Mouse (Mus musculus) forebrain, embryonic 14.5 days (tissue): ENCODE data around the gene Glra1. TPM values are rescaled to one million over a fixed set of nuclear protein-coding genes. Genes with fewer than 3 reads are reported as not detected.

Experiments
- ATAC-seq: fragments of 200-750 bp; cut with Nextera tagmentation; 2 replicates; pipeline ENCODE4 v1.8.0; 2017; ENCODE audit warnings: mild to moderate bottlenecking, moderate library complexity
- DNase-seq: peaks from one replicate; pipeline ENCODE4 v3.0.0-alpha.2; 2015; ENCODE audit warnings: low spot score
- H3K27ac ChIP-seq: fragments of 300-500 bp; sonication (generic); 2 replicates; pipeline ENCODE4 v1.5.1; 2014; ENCODE audit warnings: low read depth, mild to moderate bottlenecking, control low read depth, low read length, moderate library complexity
- H3K27me3 ChIP-seq: fragments of 300-500 bp; sonication (generic); replicated peaks from 2 replicates; pipeline ENCODE4 v1.6.1; 2014; ENCODE audit warnings: low read length, control low read depth, mixed read lengths; ENCODE audit not compliant: control insufficient read depth, insufficient read depth
- H3K36me3 ChIP-seq: fragments of 300-500 bp; sonication (generic); 2 replicates; pipeline ENCODE4 v1.6.1; 2014; ENCODE audit warnings: low read length, control low read depth; ENCODE audit not compliant: control insufficient read depth, insufficient read depth
- H3K4me1 ChIP-seq: fragments of 300-500 bp; sonication (generic); 2 replicates; pipeline ENCODE4 v1.6.1; 2014; ENCODE audit warnings: antibody characterized with exemption, low read length, control low read depth; ENCODE audit not compliant: control insufficient read depth, insufficient read depth
- H3K4me2 ChIP-seq: fragments of 300-500 bp; sonication (generic); 2 replicates; pipeline ENCODE4 v1.6.1; 2014; ENCODE audit warnings: mild to moderate bottlenecking, control low read depth, low read length
- H3K4me3 ChIP-seq: fragments of 300-500 bp; sonication (generic); 2 replicates; pipeline ENCODE4 v1.5.1; 2014; ENCODE audit warnings: low read depth, low read length, control low read depth
- H3K9ac ChIP-seq: fragments of 300-500 bp; sonication (generic); 2 replicates; pipeline ENCODE4 v1.6.1; 2014; ENCODE audit warnings: mild to moderate bottlenecking, low read length, control low read depth, moderate library complexity
- H3K9me3 ChIP-seq: fragments of 300-500 bp; sonication (generic); replicated peaks from 2 replicates; pipeline ENCODE4 v1.6.1; 2016; ENCODE audit warnings: low read length, control low read depth, mixed read lengths; ENCODE audit not compliant: control insufficient read depth
- WGBS: fragments of 180-500 bp; shearing (Covaris S2); extraction: QIAGEN DNeasy Blood & Tissue Kit; methylation state at CpG from one replicate; pipeline ENCODE4 v1.1.7; 2014; 5-methylcytosine and 5-hydroxymethylcytosine counted together
- polyA plus RNA-seq: library from polyadenylated mRNA; unstranded; fragments of >200 nt; fragmentation: Nextera tagmentation; extraction: Ambion mirVana; gene quantifications from 2 replicates; pipeline ENCODE4 v1.2.1, GENCODE M21; 2014

The Glra1 gene
- polyA plus RNA-seq, 1 experiment from 2014 or later, result not detected

DNA sequence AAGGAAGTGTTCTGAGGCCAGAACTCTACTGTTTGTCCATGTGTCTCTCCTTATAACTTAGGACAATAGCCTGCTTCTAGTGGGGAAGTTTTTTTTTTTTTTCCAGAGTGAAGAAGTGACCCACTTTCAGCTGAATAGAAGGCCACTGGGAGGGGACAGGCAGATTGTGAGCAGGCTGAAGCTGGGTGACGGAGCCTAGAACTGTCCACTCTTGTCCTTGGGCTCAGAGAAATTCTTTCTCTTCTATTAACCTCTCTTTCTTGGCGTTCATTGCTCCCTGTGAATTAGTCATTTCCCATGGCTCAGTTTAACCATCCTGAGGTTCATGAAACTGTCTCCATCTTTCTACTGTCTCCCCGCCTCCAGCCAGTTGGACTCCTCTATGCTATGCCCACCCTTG, 13.6 kb downstream of the Glra1 start:
- Histone ChIP-seq H3K9me3 (no peaks in the 10 kb centered on the region), H3K4me2 (no peak overlapping the region), H3K27me3 (peaks cover 16% of the 10 kb centered on the region), H3K4me3 (no peak overlapping the region), H3K27ac (no peak overlapping the region), H3K4me1 (no peaks in the 10 kb centered on the region), H3K9ac (no peak overlapping the region), H3K36me3 (no peaks in the 10 kb centered on the region)
- no peak for DNase-seq
- ATAC-seq, result no peak
- 92% methylated on average over 3 of the region's 3 CpGs for WGBS

- no peak for DNase-seq
- Histone ChIP-seq H3K27ac (no peak overlapping the region), H3K9me3 (no peaks in the 10 kb centered on the region), H3K4me2 (no peak overlapping the region), H3K4me3 (no peak overlapping the region), H3K9ac (no peak overlapping the region), H3K4me1 (no peaks in the 10 kb centered on the region), H3K27me3 (no peaks in the 10 kb centered on the region), H3K36me3 (no peaks in the 10 kb centered on the region)
- ATAC-seq, result no peak
- 50% methylated on average over 2 of the region's 2 CpGs for WGBS
Measured at GRCm38 (mm10) chr11:55591194-55591593, 16.8 kb downstream of the Glra1 start.

DNA sequence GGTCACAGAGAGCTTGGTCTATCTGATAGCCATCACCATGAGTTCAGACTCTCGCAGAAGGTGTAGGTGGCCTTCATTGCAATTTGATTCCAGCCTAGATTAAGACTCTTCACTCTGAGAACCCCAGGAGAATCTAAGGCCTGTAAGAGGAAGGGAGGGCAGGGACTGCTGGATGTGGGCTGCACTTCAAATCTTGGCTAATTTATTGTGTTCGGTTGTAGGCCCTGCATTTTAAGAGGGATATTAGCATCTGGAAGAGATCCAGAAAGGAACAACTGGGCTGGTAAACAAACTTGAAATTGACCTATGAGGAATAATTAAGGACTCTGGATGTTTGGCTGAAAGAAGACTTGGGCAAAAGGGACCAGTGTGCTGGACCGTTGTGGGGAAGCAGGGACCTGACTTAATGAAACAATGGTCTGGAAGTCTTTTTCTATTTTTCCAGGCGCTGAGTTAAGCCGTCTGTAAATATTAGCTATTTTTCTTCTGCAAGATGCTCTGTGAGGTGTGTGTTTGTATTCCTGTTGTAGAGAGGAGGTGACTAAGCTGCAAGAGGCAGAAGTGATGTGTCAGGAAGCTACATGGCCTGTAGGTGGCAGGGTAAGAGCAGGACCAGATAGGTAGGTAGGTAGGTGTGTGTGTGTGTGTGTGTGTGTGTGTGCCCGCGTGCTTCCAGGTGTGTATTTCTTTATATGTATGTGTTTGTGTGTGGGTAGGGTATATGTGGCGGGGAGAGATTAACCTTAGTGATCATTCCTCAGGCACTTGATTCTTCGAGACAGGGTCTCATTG, 18.4 kb downstream of the Glra1 start:
- no peaks in the 10 kb centered on the region for H3K27me3 ChIP-seq
- H3K27ac ChIP-seq, result no peak overlapping the region
- H3K36me3 ChIP-seq, result no peaks in the 10 kb centered on the region
- DNase-seq, result peak; percentile 42
- no peaks in the 10 kb centered on the region for H3K9me3 ChIP-seq
- H3K9ac ChIP-seq, result no peak overlapping the region
- WGBS, result 68% methylated on average over 9 of the region's 9 CpGs
- no peak for ATAC-seq
- no peak overlapping the region for H3K4me3 ChIP-seq
- no peaks in the 10 kb centered on the region for H3K4me1 ChIP-seq
- H3K4me2 ChIP-seq, result no peak overlapping the region

DNA sequence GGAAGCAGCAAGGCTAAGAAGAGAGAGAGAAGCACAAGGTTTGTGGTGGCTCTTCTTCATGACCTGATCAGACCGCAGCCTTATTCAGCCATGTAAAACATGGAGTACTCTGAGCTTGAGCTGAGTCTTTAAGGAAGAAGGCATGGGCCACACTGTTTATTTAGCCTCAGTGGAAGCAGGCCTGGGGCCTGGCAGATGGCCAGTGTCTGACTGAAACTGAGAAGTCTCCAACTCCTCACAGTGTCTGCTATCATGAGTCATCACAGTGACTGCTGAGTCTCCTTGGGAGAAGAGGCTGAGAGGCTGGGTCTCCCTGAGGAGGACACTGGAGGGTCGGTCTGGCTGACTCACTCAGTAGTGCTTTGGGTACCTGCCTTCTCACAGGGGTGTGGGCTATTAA, 33.6 kb downstream of the Glra1 start:
- no peak for ATAC-seq

GRCm38 (mm10) chr11:55571144-55571543, 36.9 kb downstream of the Glra1 start:
- DNase-seq, result peak; percentile 31
- Histone ChIP-seq H3K4me2 (no peak overlapping the region), H3K36me3 (no peaks in the 10 kb centered on the region), H3K27ac (no peak overlapping the region), H3K4me1 (no peaks in the 10 kb centered on the region), H3K9ac (no peak overlapping the region), H3K27me3 (no peaks in the 10 kb centered on the region), H3K4me3 (no peak overlapping the region), H3K9me3 (no peaks in the 10 kb centered on the region)
- ATAC-seq, result no peak
- 8% methylated on average over 2 of the region's 2 CpGs for WGBS

More for the DNA sequence above, 33.6 kb downstream of the Glra1 start:
- no peak for DNase-seq
- H3K9ac ChIP-seq, result no peak overlapping the region
- 91% methylated on average over 2 of the region's 2 CpGs for WGBS
- H3K4me1 ChIP-seq, result no peaks in the 10 kb centered on the region
- H3K27ac ChIP-seq, result no peak overlapping the region
- H3K4me2 ChIP-seq, result no peak overlapping the region
- no peaks in the 10 kb centered on the region for H3K36me3 ChIP-seq
- no peak overlapping the region for H3K4me3 ChIP-seq
- H3K27me3 ChIP-seq, result no peaks in the 10 kb centered on the region
- no peaks in the 10 kb centered on the region for H3K9me3 ChIP-seq

DNA sequence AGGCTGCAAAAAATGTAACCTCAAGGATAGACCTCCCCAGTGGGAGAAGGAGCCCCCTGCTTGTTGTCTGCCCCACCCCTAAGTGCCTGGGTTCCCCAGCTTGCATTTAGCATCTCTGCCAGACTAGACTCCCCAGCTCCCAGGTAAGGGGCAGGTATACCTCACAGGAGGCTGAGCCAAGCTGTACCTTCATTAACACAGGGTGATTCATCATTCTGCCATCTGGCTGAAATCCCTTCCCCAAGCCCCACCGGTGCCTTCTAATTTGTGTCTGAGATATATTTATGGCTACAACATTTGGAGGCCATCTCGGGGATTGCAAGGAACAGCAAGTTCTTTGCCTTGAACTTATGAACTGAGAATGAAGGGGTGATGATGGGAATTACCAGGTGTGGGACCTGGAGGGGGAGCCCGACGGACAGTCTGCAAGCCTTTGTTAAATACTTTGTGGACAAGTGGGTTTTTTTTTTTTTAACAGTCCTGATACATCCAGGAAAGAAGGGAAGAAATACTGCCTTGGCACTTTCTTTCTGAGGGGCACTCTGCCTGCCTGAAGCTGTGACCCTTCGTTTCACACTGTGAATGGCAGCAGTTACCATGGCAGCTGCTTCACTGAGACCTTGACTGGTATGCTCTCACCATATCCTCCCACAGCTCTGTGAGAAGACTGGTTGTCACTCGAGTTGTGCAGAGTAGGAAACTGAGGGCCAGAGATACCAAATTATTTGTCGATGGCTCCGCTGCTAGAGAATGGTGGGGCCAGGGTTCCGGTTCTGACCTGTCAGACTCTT, 41.5 kb downstream of the Glra1 start:
- Histone ChIP-seq H3K36me3 (no peaks in the 10 kb centered on the region), H3K9me3 (no peaks in the 10 kb centered on the region), H3K4me3 (no peak overlapping the region), H3K27ac (no peak overlapping the region), H3K9ac (no peak overlapping the region), H3K4me2 (no peak overlapping the region), H3K4me1 (no peaks in the 10 kb centered on the region), H3K27me3 (no peaks in the 10 kb centered on the region)
- peak; percentile 17 for DNase-seq
- 68% methylated on average over 9 of the region's 9 CpGs for WGBS
- ATAC-seq, result no peak

GRCm38 (mm10) chr11:55545690-55546089, 62.3 kb downstream of the Glra1 start:
- H3K27ac ChIP-seq, result no peak overlapping the region
- no peak for ATAC-seq
- no peaks in the 10 kb centered on the region for H3K9me3 ChIP-seq
- H3K4me1 ChIP-seq, result no peaks in the 10 kb centered on the region
- 95% methylated on average over 1 of the region's 1 CpGs for WGBS
- no peak for DNase-seq
- no peak overlapping the region for H3K9ac ChIP-seq
- no peak overlapping the region for H3K4me3 ChIP-seq
- no peaks in the 10 kb centered on the region for H3K27me3 ChIP-seq
- H3K4me2 ChIP-seq, result no peak overlapping the region
- no peaks in the 10 kb centered on the region for H3K36me3 ChIP-seq

DNA sequence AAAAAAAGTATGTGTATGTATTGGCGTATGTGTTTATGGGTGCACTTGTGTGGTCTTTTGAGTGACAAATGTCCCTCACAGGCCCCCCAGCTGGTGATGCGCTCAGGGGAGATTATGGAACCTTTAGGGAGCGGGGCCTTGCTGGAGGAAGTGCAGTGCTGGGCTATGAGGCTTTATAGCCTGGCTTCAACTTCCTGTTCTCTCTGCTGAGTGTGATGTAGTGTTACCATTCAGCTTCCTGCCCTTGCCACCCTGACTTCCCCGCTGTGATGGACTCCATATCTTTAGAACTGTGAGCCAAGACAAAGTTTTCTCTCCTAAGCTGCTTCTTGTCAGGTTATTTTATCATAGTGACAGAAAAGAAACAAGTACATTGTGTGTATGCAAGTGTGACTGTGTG, 65.3 kb downstream of the Glra1 start:
- Histone ChIP-seq H3K9ac (no peak overlapping the region), H3K27ac (no peak overlapping the region), H3K4me2 (no peak overlapping the region), H3K36me3 (no peaks in the 10 kb centered on the region), H3K4me1 (no peaks in the 10 kb centered on the region), H3K27me3 (no peaks in the 10 kb centered on the region), H3K9me3 (no peaks in the 10 kb centered on the region), H3K4me3 (no peak overlapping the region)
- 68% methylated on average over 4 of the region's 4 CpGs for WGBS
- ATAC-seq (no peak), DNase-seq (no peak)

DNA sequence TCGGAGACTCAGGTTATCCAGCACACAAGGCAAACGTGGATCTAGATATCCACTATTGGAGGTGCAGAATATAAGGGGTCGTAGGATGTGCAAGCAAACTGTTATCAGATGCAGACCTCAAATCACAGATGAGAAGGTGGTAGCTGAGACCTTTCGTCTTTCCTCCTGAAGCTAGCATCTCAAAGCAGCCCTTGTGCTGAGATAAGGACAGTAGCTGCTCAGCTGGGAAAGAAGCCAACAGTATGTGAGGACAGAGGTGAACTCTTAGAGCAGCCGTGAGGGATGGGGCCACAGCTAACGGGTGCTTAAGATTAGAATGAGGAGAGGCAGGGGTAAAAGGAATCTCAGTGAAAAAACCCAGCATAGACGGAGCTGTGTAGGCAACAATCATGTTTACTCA, 65.9 kb downstream of the Glra1 start:
- H3K36me3 ChIP-seq, result no peaks in the 10 kb centered on the region
- no peaks in the 10 kb centered on the region for H3K9me3 ChIP-seq
- no peak overlapping the region for H3K9ac ChIP-seq
- DNase-seq (no peak), ATAC-seq (no peak)
- no peak overlapping the region for H3K4me2 ChIP-seq
- H3K27me3 ChIP-seq, result no peaks in the 10 kb centered on the region
- no peak overlapping the region for H3K4me3 ChIP-seq
- H3K27ac ChIP-seq, result no peak overlapping the region
- H3K4me1 ChIP-seq, result no peaks in the 10 kb centered on the region
- WGBS, result 63% methylated on average over 7 of the region's 7 CpGs
